Mouse (Mus musculus): ENCODE measurements around the gene Pex10. TPM values are rescaled to one million over a fixed set of nuclear protein-coding genes. Genes with fewer than 3 reads are reported as not detected.
"Not testable (repeated sequence)": the region's sequence is repeated elsewhere in the genome, so short reads cannot be mapped to it uniquely, and the experiment has no call there.

The Pex10 gene
- polyA plus RNA-seq, 1 experiment from 2014 or later = 19.6 TPM

GRCm38 (mm10) chr4:155068357-155068972 lies 1.6 kb downstream of the Pex10 start:
- Histone ChIP-seq H3K9ac (replicated peaks) (no peak overlapping the region), H3K4me3 (replicated peaks) (no peak overlapping the region), H3K4me1 (replicated peaks) (peaks cover 23% of the 10 kb centered on the region), H3K27me3 (no peaks in the 10 kb centered on the region), H3K36me3 (peaks cover 50% of the 10 kb centered on the region), H3K27ac (no peak overlapping the region), H3K4me2 (replicated peaks) (no peak overlapping the region), H3K9me3 (no peaks in the 10 kb centered on the region)
- WGBS = 93% methylated on average over 20 of the region's 20 CpGs
- no peak for ATAC-seq

- WGBS = 88% methylated on average over 6 of the region's 6 CpGs
- Histone ChIP-seq H3K27me3 (no peaks in the 10 kb centered on the region), H3K27ac (no peak overlapping the region), H3K9ac (replicated peaks) (no peak overlapping the region; the same call in 1 of the 2 replicates), H3K4me3 (replicated peaks) (no peak overlapping the region), H3K9me3 (no peaks in the 10 kb centered on the region), H3K36me3 (peaks cover 57% of the 10 kb centered on the region), H3K4me1 (replicated peaks) (peaks cover 23% of the 10 kb centered on the region), H3K4me2 (replicated peaks) (no peak overlapping the region)
- no peak for ATAC-seq
Measured at GRCm38 (mm10) chr4:155069191-155069590, 2.4 kb downstream of the Pex10 start.

GRCm38 (mm10) chr4:155070199-155070598 lies 3.4 kb downstream of the Pex10 start:
- Histone ChIP-seq H3K27ac (no peak overlapping the region), H3K9me3 (no peaks in the 10 kb centered on the region), H3K4me2 (replicated peaks) (no peak overlapping the region), H3K27me3 (no peaks in the 10 kb centered on the region), H3K4me1 (replicated peaks) (peaks cover 23% of the 10 kb centered on the region), H3K4me3 (replicated peaks) (no peak overlapping the region), H3K36me3 (peaks cover 67% of the 10 kb centered on the region), H3K9ac (replicated peaks) (no peak overlapping the region)
- ATAC-seq = no peak
- 93% methylated on average over 13 of the region's 13 CpGs for WGBS

GRCm38 (mm10) chr4:155070921-155071320 lies 4.1 kb downstream of the Pex10 start:
- 94% methylated on average over 5 of the region's 5 CpGs for WGBS
- H3K27me3 ChIP-seq = no peaks in the 10 kb centered on the region
- peaks cover 20% of the 10 kb centered on the region for H3K4me1 ChIP-seq (replicated peaks)
- H3K27ac ChIP-seq = no peak overlapping the region
- H3K9me3 ChIP-seq = no peaks in the 10 kb centered on the region
- no peak for ATAC-seq
- H3K9ac ChIP-seq (replicated peaks) = no peak overlapping the region
- H3K4me3 ChIP-seq (replicated peaks) = no peak overlapping the region
- peaks cover 75% of the 10 kb centered on the region for H3K36me3 ChIP-seq
- no peak overlapping the region for H3K4me2 ChIP-seq (replicated peaks)

GRCm38 (mm10) chr4:155074418-155074817 lies 7.6 kb downstream of the Pex10 start:
- H3K4me2 ChIP-seq (replicated peaks) = no peak overlapping the region
- 87% methylated on average over 9 of the region's 9 CpGs for WGBS
- H3K9ac ChIP-seq (replicated peaks) = no peak overlapping the region
- ATAC-seq = no peak
- H3K4me3 ChIP-seq (replicated peaks) = no peak overlapping the region
- no peak overlapping the region for H3K27ac ChIP-seq
- H3K9me3 ChIP-seq = no peaks in the 10 kb centered on the region
- no peaks in the 10 kb centered on the region for H3K27me3 ChIP-seq
- H3K36me3 ChIP-seq = peaks cover 95% of the 10 kb centered on the region
- no peaks in the 10 kb centered on the region for H3K4me1 ChIP-seq (replicated peaks)

- H3K4me3 ChIP-seq (replicated peaks) = no peak overlapping the region
- no peaks in the 10 kb centered on the region for H3K27me3 ChIP-seq
- H3K4me2 ChIP-seq (replicated peaks) = no peak overlapping the region
- WGBS = 89% methylated on average over 9 of the region's 9 CpGs
- no peak overlapping the region for H3K27ac ChIP-seq
- ATAC-seq = no peak
- H3K36me3 ChIP-seq = peaks cover 95% of the 10 kb centered on the region
- H3K4me1 ChIP-seq (replicated peaks) = no peaks in the 10 kb centered on the region
- no peak overlapping the region for H3K9ac ChIP-seq (replicated peaks)
- no peaks in the 10 kb centered on the region for H3K9me3 ChIP-seq
Measured at GRCm38 (mm10) chr4:155075137-155075536, 8.3 kb downstream of the Pex10 start.

- WGBS = 94% methylated on average over 2 of the region's 2 CpGs
- no peak overlapping the region for H3K4me2 ChIP-seq (replicated peaks)
- H3K36me3 ChIP-seq = peaks cover 94% of the 10 kb centered on the region
- no peak overlapping the region for H3K4me3 ChIP-seq (replicated peaks)
- H3K27me3 ChIP-seq = no peaks in the 10 kb centered on the region
- no peak overlapping the region for H3K9ac ChIP-seq (replicated peaks)
- no peaks in the 10 kb centered on the region for H3K9me3 ChIP-seq
- H3K4me1 ChIP-seq (replicated peaks) = no peaks in the 10 kb centered on the region
- no peak overlapping the region for H3K27ac ChIP-seq
- ATAC-seq = no peak
Measured at GRCm38 (mm10) chr4:155075813-155076212, 9.0 kb downstream of the Pex10 start.

GRCm38 (mm10) chr4:155076677-155077076 lies 9.9 kb downstream of the Pex10 start:
- WGBS = 94% methylated on average over 9 of the region's 9 CpGs
- H3K27me3 ChIP-seq = no peaks in the 10 kb centered on the region
- no peak overlapping the region for H3K9ac ChIP-seq (replicated peaks)
- no peak for ATAC-seq
- H3K27ac ChIP-seq = no peak overlapping the region
- no peaks in the 10 kb centered on the region for H3K9me3 ChIP-seq
- no peak overlapping the region for H3K4me3 ChIP-seq (replicated peaks)
- peaks cover 92% of the 10 kb centered on the region for H3K36me3 ChIP-seq
- no peaks in the 10 kb centered on the region for H3K4me1 ChIP-seq (replicated peaks)
- H3K4me2 ChIP-seq (replicated peaks) = no peak overlapping the region

GRCm38 (mm10) chr4:155078808-155079207 lies 12.0 kb downstream of the Pex10 start:
- H3K4me2 ChIP-seq (replicated peaks); ATAC-seq; H3K4me3 ChIP-seq (replicated peaks); H3K9ac ChIP-seq (replicated peaks); H3K9me3 ChIP-seq; H3K4me1 ChIP-seq (replicated peaks); H3K27ac ChIP-seq; H3K27me3 ChIP-seq: not testable (repeated sequence)
- WGBS = 89% methylated on average over 10 of the region's 10 CpGs
- H3K36me3 ChIP-seq = peaks cover 87% of the 10 kb centered on the region

GRCm38 (mm10) chr4:155079666-155080065 lies 12.8 kb downstream of the Pex10 start:
- no peak for ATAC-seq
- Histone ChIP-seq H3K27me3 (no peaks in the 10 kb centered on the region), H3K4me1 (replicated peaks) (peaks cover 17% of the 10 kb centered on the region), H3K27ac (no peak overlapping the region), H3K9me3 (no peaks in the 10 kb centered on the region), H3K36me3 (peaks cover 78% of the 10 kb centered on the region), H3K4me2 (replicated peaks) (no peak overlapping the region), H3K9ac (replicated peaks) (no peak overlapping the region), H3K4me3 (replicated peaks) (no peak overlapping the region)
- 94% methylated on average over 6 of the region's 6 CpGs for WGBS

- WGBS = 94% methylated on average over 4 of the region's 4 CpGs
- Histone ChIP-seq H3K4me1 (replicated peaks) (peaks cover 35% of the 10 kb centered on the region), H3K27me3 (no peaks in the 10 kb centered on the region), H3K36me3 (peaks cover 42% of the 10 kb centered on the region), H3K27ac (no peak overlapping the region), H3K9ac (replicated peaks) (0 out of 2 replicates have a peak overlapping the region, but pooled peaks have one; percentile 16), H3K9me3 (no peaks in the 10 kb centered on the region), H3K4me2 (replicated peaks) (no peak overlapping the region), H3K4me3 (replicated peaks) (no peak overlapping the region)
- no peak for ATAC-seq
Measured at GRCm38 (mm10) chr4:155083553-155083952, 16.7 kb downstream of the Pex10 start.

GRCm38 (mm10) chr4:155084351-155084750 lies 17.5 kb downstream of the Pex10 start:
- 93% methylated on average over 7 of the region's 7 CpGs for WGBS
- Histone ChIP-seq H3K4me2 (replicated peaks) (peak overlapping the region; percentile 92; the same call in 1 of the 2 replicates), H3K9ac (replicated peaks) (0 out of 2 replicates have a peak overlapping the region, but pooled peaks have one; percentile 92)

More at GRCm38 (mm10) chr4:155084351-155084750, 17.5 kb downstream of the Pex10 start:
- Histone ChIP-seq H3K36me3 (peaks cover 41% of the 10 kb centered on the region), H3K9me3 (no peaks in the 10 kb centered on the region), H3K4me1 (replicated peaks) (peaks cover 35% of the 10 kb centered on the region), H3K4me3 (replicated peaks) (no peak overlapping the region), H3K27me3 (no peaks in the 10 kb centered on the region), H3K27ac (no peak overlapping the region)
- ATAC-seq = no peak
